Mouse (Mus musculus): Measurements from ENCODE around the gene 1700029I15Rik. TPM values are rescaled to one million over a fixed set of nuclear protein-coding genes. Genes with fewer than 3 reads are reported as not detected.

1700029I15Rik gene
- polyA plus RNA-seq, 1 experiment from 2014 or later, result 1.1 TPM

- no peaks in the 10 kb centered on the region for H3K27me3 ChIP-seq
- no peak for DNase-seq
- no peaks in the 10 kb centered on the region for H3K9me3 ChIP-seq (replicated peaks)
- no peak overlapping the region for H3K4me2 ChIP-seq
- no peak overlapping the region for H3K27ac ChIP-seq
- no peak overlapping the region for H3K4me3 ChIP-seq (replicated peaks)
- 49% methylated on average over 10 of the region's 10 CpGs for WGBS (ENCODE audit: insufficient replicate concordance)
- no peak for ATAC-seq (ENCODE audit: low read depth)
- peaks cover 11% of the 10 kb centered on the region for H3K4me1 ChIP-seq (replicated peaks)
- H3K9ac ChIP-seq, result no peak overlapping the region
- H3K36me3 ChIP-seq, result peaks cover 91% of the 10 kb centered on the region
These were observed 40.2 kb downstream of the 1700029I15Rik start for GRCm38 (mm10) chr2:92422388-92423135.

DNA sequence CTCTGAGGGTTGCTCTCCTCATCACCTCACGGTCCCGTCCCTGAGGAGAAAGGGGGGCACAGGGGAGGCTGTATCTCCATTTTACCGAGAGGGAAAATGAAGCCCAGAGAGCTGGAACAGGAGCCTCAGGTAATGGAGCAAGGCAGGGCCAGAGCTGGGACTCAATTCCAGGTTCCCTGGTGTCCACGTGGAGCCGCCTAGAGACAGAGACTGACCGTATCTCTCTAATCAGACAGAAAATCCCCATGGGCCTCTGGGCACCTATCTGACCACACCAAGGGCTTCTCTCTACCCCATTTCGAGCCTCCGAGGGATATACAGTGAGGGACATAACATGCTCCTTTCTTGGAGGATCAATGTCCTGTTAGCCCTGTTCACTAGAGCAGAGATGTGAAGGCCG lies 40.8 kb downstream of the 1700029I15Rik start:
- Histone ChIP-seq H3K27ac (no peak overlapping the region), H3K4me3 (replicated peaks) (no peak overlapping the region), H3K36me3 (peaks cover 85% of the 10 kb centered on the region), H3K9ac (no peak overlapping the region), H3K4me1 (replicated peaks) (peaks cover 17% of the 10 kb centered on the region), H3K9me3 (replicated peaks) (no peaks in the 10 kb centered on the region), H3K4me2 (no peak overlapping the region), H3K27me3 (no peaks in the 10 kb centered on the region)
- ATAC-seq (ENCODE audit: low read depth) (no peak), DNase-seq (no peak)
- 79% methylated on average over 9 of the region's 9 CpGs for WGBS (ENCODE audit: insufficient replicate concordance)

DNA sequence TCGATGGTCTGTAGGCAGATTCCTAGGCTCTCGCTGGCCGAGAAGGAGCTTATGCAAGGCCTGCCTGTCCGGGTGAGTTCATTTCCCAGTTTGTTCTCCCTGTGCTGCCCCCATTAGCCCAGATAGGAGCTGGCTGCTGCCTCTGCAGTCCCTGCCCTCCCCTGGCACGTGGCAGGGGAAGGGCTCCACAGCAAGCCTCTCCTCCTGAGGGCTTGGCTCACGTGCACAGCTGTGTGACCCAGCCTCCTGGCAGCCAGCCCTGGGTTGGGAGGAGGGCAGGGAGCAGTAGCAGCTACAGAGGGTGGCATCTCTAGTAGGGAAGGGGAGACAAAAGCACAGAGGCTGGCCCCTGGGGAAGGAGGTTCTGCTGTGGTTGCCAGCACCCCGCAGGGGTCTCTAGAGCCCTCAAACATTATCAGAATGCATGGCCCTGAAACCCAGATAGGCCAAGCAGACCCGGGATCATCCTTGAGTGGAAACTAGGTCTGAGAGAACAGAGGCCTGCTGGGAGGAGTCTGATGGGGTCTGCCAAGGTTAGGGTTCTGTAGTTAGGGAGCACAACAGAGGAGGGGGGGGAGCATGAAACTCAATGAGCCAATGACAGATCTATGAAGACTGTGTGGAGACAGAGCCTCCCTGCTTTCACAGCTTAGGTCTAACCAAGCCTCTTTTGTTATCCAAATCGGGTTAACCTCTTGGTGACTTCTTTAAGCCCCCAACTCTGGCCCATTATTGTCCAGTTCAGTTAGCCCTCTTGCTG lies 41.5 kb downstream of the 1700029I15Rik start:
- DNase-seq (no peak), ATAC-seq (ENCODE audit: low read depth) (no peak)
- Histone ChIP-seq H3K9me3 (replicated peaks) (no peaks in the 10 kb centered on the region), H3K4me2 (no peak overlapping the region), H3K4me3 (replicated peaks) (no peak overlapping the region), H3K9ac (no peak overlapping the region), H3K27ac (no peak overlapping the region), H3K36me3 (peaks cover 78% of the 10 kb centered on the region), H3K27me3 (no peaks in the 10 kb centered on the region), H3K4me1 (replicated peaks) (peaks cover 25% of the 10 kb centered on the region)
- 73% methylated on average over 9 of the region's 9 CpGs for WGBS (ENCODE audit: insufficient replicate concordance)

GRCm38 (mm10) chr2:92424462-92425308 lies 42.3 kb downstream of the 1700029I15Rik start:
- Histone ChIP-seq H3K9me3 (replicated peaks) (no peaks in the 10 kb centered on the region), H3K27ac (0 out of 2 replicates have a peak overlapping the region, but pooled peaks have one; percentile 10), H3K36me3 (peaks cover 75% of the 10 kb centered on the region), H3K4me3 (replicated peaks) (no peak overlapping the region), H3K4me2 (no peak overlapping the region), H3K27me3 (no peaks in the 10 kb centered on the region), H3K9ac (no peak overlapping the region), H3K4me1 (replicated peaks) (peaks cover 33% of the 10 kb centered on the region)
- 83% methylated on average over 9 of the region's 9 CpGs for WGBS (ENCODE audit: insufficient replicate concordance)
- ATAC-seq (ENCODE audit: low read depth) (no peak), DNase-seq (no peak)

GRCm38 (mm10) chr2:92425366-92425765 lies 43.0 kb downstream of the 1700029I15Rik start:
- no peak overlapping the region for H3K27ac ChIP-seq
- H3K4me1 ChIP-seq (replicated peaks), result peaks cover 40% of the 10 kb centered on the region
- no peak overlapping the region for H3K4me3 ChIP-seq (replicated peaks)
- no peak for ATAC-seq (ENCODE audit: low read depth)
- no peak overlapping the region for H3K9ac ChIP-seq
- 77% methylated on average over 4 of the region's 4 CpGs for WGBS (ENCODE audit: insufficient replicate concordance)
- peaks cover 69% of the 10 kb centered on the region for H3K36me3 ChIP-seq
- no peak for DNase-seq
- no peaks in the 10 kb centered on the region for H3K27me3 ChIP-seq
- H3K4me2 ChIP-seq, result no peak overlapping the region
- H3K9me3 ChIP-seq (replicated peaks), result no peaks in the 10 kb centered on the region

DNA sequence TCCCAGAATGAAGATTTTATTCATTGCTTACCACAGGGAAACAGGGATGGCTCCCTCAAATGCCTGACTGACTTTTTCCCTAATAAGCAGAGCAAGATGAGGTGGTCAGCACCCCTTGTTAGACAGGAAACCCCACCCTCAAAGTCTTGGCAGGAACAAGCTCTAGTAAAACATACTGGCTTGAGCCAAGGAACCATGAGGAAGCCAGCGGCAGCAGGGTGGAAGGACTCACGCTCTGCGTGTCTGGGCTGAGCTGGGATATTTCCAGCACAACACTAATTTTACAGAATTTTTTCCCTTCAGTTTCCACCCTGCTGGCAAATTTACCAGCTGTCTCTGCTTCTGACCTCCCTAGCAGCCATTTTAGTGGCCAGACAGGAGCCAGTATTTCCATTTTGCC lies 44.1 kb downstream of the 1700029I15Rik start:
- DNase-seq, result no peak
- WGBS (ENCODE audit: insufficient replicate concordance), result 94% methylated on average over 3 of the region's 3 CpGs
- H3K4me3 ChIP-seq (replicated peaks), result no peak overlapping the region
- no peak for ATAC-seq (ENCODE audit: low read depth)
- peaks cover 50% of the 10 kb centered on the region for H3K4me1 ChIP-seq (replicated peaks)
- no peak overlapping the region for H3K9ac ChIP-seq
- H3K27ac ChIP-seq, result no peak overlapping the region
- H3K36me3 ChIP-seq, result peaks cover 58% of the 10 kb centered on the region
- no peak overlapping the region for H3K4me2 ChIP-seq
- no peaks in the 10 kb centered on the region for H3K27me3 ChIP-seq
- H3K9me3 ChIP-seq (replicated peaks), result no peaks in the 10 kb centered on the region

DNA sequence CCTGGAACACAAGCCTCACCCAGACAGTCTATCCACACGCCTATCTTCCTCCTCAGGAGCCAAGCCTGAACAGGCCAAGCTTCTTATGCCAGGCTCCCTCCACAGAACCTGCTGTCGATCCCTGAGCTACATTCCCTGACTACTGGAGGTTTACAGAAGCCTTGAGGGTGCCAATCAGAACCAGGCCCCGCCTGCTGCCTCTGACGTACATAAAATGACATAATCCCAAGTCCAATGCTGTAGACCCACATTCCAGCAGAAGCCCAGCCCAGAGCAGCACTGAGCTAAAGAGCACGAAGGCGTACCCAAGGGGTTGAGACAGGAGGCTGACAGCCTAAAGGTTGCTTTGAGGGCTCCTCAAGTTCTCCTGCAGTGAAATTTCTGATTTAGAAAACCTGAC lies 45.5 kb downstream of the 1700029I15Rik start:
- 65% methylated on average over 6 of the region's 6 CpGs for WGBS (ENCODE audit: insufficient replicate concordance)
- Histone ChIP-seq H3K9me3 (replicated peaks) (no peaks in the 10 kb centered on the region), H3K4me2 (no peak overlapping the region), H3K9ac (no peak overlapping the region), H3K36me3 (peaks cover 44% of the 10 kb centered on the region), H3K4me1 (replicated peaks) (peaks cover 65% of the 10 kb centered on the region), H3K4me3 (replicated peaks) (no peak overlapping the region), H3K27me3 (no peaks in the 10 kb centered on the region), H3K27ac (no peak overlapping the region)
- ATAC-seq (ENCODE audit: low read depth) (no peak), DNase-seq (no peak)

GRCm38 (mm10) chr2:92430089-92430488 lies 47.8 kb downstream of the 1700029I15Rik start:
- no peak overlapping the region for H3K9ac ChIP-seq
- no peaks in the 10 kb centered on the region for H3K9me3 ChIP-seq (replicated peaks)
- no peak overlapping the region for H3K4me3 ChIP-seq (replicated peaks)
- H3K27ac ChIP-seq, result no peak overlapping the region
- 47% methylated on average over 2 of the region's 2 CpGs for WGBS (ENCODE audit: insufficient replicate concordance)
- peaks cover 22% of the 10 kb centered on the region for H3K36me3 ChIP-seq
- H3K4me1 ChIP-seq (replicated peaks), result peaks cover 76% of the 10 kb centered on the region
- H3K4me2 ChIP-seq, result no peak overlapping the region
- ATAC-seq (ENCODE audit: low read depth) (no peak), DNase-seq (no peak)
- no peaks in the 10 kb centered on the region for H3K27me3 ChIP-seq

DNA sequence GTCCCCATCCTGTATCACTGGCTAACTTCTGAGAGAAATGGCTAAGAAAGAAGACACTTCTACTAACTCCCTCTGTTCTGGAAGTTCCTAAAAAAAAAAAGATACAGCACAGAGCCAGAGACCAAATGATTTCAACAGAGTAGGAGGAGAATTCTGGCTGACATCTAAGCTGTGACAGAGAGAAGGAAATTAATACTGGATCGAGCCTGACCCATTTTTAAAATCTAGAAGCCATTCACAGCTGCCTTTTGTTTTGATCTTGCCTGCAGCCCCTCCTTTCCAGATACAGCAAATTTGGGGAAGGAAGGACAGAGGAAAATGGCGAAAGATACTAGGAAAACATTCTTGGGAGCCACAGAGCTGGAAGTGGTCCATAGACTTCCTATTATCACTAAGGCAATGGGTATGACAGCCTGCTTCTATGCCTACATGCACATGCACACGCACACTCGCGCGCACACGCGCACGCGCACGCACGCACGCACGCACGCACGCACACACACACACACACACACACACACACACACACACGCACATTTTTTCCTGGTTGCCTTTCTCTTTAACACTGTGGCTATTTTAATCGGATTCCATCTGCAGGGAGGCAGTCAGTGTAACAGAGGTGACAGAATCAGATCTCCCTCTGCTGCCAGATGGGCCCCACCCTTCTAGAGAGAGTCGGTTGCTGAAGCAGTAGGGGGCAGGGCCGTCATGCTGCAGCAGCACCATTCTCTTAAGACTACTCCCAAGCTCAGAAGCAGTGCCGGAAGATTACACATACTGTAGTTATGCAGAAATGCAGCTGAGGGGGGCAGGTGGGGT lies 48.6 kb downstream of the 1700029I15Rik start:
- H3K4me2 ChIP-seq, result peak overlapping the region; percentile 99
- H3K27me3 ChIP-seq, result no peaks in the 10 kb centered on the region
- peak overlapping the region; percentile 82 for H3K4me3 ChIP-seq (replicated peaks)
- no peaks in the 10 kb centered on the region for H3K9me3 ChIP-seq (replicated peaks)
- WGBS (ENCODE audit: insufficient replicate concordance), result 50% methylated on average over 21 of the region's 21 CpGs
- peaks cover 14% of the 10 kb centered on the region for H3K36me3 ChIP-seq
- peak overlapping the region; percentile 88 for H3K9ac ChIP-seq
- ATAC-seq (ENCODE audit: low read depth) (peak; percentile 43), DNase-seq (peak; percentile 56)
- peaks cover 77% of the 10 kb centered on the region for H3K4me1 ChIP-seq (replicated peaks)
- H3K27ac ChIP-seq, result peak overlapping the region; percentile 68

DNA sequence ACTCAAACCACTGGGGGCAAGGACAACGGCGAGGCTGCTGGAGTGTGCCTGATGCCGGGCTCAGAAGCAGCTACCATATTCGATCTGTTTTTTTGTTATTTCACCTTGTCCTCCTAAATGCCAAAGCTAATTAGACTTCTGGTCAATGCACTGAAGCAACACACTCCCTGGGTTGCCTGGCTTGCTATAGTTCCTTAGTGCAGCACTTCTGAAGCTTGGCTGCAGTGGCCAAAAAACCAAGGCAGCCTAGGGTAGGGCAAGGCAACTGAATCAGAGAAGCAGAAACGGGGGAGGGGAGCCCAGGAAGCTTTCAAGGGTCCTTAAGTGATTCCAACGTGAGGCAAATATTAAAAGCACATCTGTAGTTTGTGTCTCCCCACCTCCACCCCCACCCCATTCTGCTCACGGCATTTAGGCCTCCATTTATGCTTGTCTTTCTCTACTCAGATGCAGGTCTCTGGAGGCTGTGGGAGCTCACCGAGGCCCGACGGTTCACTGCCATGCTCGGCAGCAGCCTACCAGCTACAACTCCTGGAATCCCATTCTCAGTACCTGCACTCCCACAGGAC lies 49.4 kb downstream of the 1700029I15Rik start:
- no peak for ATAC-seq (ENCODE audit: low read depth)
- peak overlapping the region; percentile 82 for H3K4me3 ChIP-seq (replicated peaks)
- no peaks in the 10 kb centered on the region; the same call in 1 of the 2 replicates for H3K9me3 ChIP-seq (replicated peaks)
- H3K4me1 ChIP-seq (replicated peaks), result peaks cover 77% of the 10 kb centered on the region
- H3K36me3 ChIP-seq, result peaks cover 7% of the 10 kb centered on the region
- DNase-seq, result no peak
- no peaks in the 10 kb centered on the region for H3K27me3 ChIP-seq
- peak overlapping the region; percentile 68 for H3K27ac ChIP-seq
- 46% methylated on average over 11 of the region's 11 CpGs for WGBS (ENCODE audit: insufficient replicate concordance)
- H3K4me2 ChIP-seq, result peak overlapping the region; percentile 99
- peak overlapping the region; percentile 88 for H3K9ac ChIP-seq

Measured in liver, embryonic 13.5 days (tissue).